Comparison of ENCODE assay signal across 8 mouse cellular contexts in the genomic region with DNA sequence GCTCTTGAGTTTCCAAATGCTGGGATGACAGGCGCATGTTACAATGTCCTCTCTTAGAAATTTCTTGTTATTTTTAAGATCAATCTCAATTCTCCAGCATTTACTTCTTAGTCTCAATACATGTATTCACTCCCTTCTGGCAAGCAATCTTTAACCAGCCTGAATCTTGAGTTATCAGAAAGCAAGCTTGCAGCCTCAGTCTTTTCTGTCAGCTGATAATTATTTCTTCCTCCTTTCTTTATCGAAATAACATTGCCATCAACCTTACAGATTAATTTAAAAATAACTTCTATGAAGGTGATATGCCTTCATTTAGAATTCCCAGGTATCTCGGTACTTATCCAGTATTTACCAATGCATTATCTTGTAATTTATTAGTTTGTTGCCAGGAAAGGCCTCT. TPM values are rescaled to one million over a fixed set of nuclear protein-coding genes. Genes with fewer than 3 reads are reported as not detected.
DNase-seq lines count a peak whose midpoint lies in the region; ATAC-seq and TF ChIP-seq lines count a peak whose summit lies in the region.

No protein-coding gene starts in this region.

- H3K27me3 ChIP-seq in forebrain, embryonic 10.5 days (ENCODE audit: poor library complexity, severe bottlenecking), result no peaks in the 10 kb centered on the region
- H3K27me3 ChIP-seq in limb, embryonic 11.5 days (ENCODE audit: control insufficient read depth, insufficient read depth, low read length), result no peaks in the 10 kb centered on the region
- 0 out of 2 replicates have a peak, but pooled peaks cover 2% of the 10 kb centered on the region for H3K27me3 ChIP-seq in neural tube, embryonic 14.5 days (ENCODE audit: control insufficient read depth, insufficient read depth, low read length)

- ATAC-seq in limb, embryonic 11.5 days (ENCODE audit: insufficient number of reproducible peaks, low FRiP score, low TSS enrichment, low read depth), result no peak
- ATAC-seq in neural tube, embryonic 14.5 days (ENCODE audit: low read depth), result no peak
- no peak for ATAC-seq in activated CD4-positive, CD25-positive, alpha-beta regulatory T cell, adult 4 months

- H3K4me3 ChIP-seq in layer of hippocampus, adult 2 months, result peak overlapping the region; percentile 96
- H3K4me3 ChIP-seq in forebrain, embryonic 10.5 days, result peak overlapping the region; percentile 95
- H3K4me3 ChIP-seq in limb, embryonic 11.5 days (ENCODE audit: low read depth, low read length), result no peak overlapping the region
- peak overlapping the region; percentile 100 for H3K4me3 ChIP-seq in neural tube, embryonic 14.5 days (ENCODE audit: low read depth, low read length)

- WGBS in forebrain, embryonic 10.5 days, result 81% methylated on average over 3 of the region's 3 CpGs
- 82% methylated on average over 3 of the region's 3 CpGs for WGBS in limb, embryonic 11.5 days
- 80% methylated on average over 3 of the region's 3 CpGs for WGBS in neural tube, embryonic 14.5 days

- H3K4me1 ChIP-seq in forebrain, embryonic 10.5 days, result peaks cover 20% of the 10 kb centered on the region
- H3K4me1 ChIP-seq in limb, embryonic 11.5 days (ENCODE audit: control insufficient read depth, insufficient read depth, low read length), result peaks cover 3% of the 10 kb centered on the region; the same call in 1 of the 2 replicates
- peaks cover 23% of the 10 kb centered on the region for H3K4me1 ChIP-seq in neural tube, embryonic 14.5 days (ENCODE audit: control insufficient read depth, insufficient read depth, low read length)

- TF ChIP-seq CTCF in layer of hippocampus, adult 2 months (conservative IDR thresholded peaks at IDR 0.05), result no peak

- no peak overlapping the region for H3K9ac ChIP-seq in limb, embryonic 11.5 days (ENCODE audit: low read length)
- peak overlapping the region; percentile 99; the same call in 1 of the 2 replicates for H3K9ac ChIP-seq in neural tube, embryonic 14.5 days (replicated peaks; ENCODE audit: low read depth, low read length)

- peak overlapping the region; percentile 88 for H3K27ac ChIP-seq in layer of hippocampus, adult 2 months
- peak overlapping the region; percentile 96 for H3K27ac ChIP-seq in forebrain, embryonic 10.5 days
- no peak overlapping the region; the same call in 1 of the 2 replicates for H3K27ac ChIP-seq in limb, embryonic 11.5 days (replicated peaks; ENCODE audit: low read depth, low read length)
- H3K27ac ChIP-seq in neural tube, embryonic 14.5 days (ENCODE audit: low read depth, low read length), result no peak overlapping the region; the same call in 1 of the 2 replicates

- no peaks in the 10 kb centered on the region for H3K9me3 ChIP-seq in forebrain, embryonic 10.5 days
- no peaks in the 10 kb centered on the region for H3K9me3 ChIP-seq in limb, embryonic 11.5 days (ENCODE audit: control insufficient read depth, low read length)
- H3K9me3 ChIP-seq in neural tube, embryonic 14.5 days (ENCODE audit: control insufficient read depth, low read length), result no peaks in the 10 kb centered on the region

- peak overlapping the region; percentile 38; the same call in 1 of the 2 replicates for H3K4me2 ChIP-seq in limb, embryonic 11.5 days (ENCODE audit: low read depth, severe bottlenecking)
- H3K4me2 ChIP-seq in neural tube, embryonic 14.5 days (ENCODE audit: low read depth, low read length), result peak overlapping the region; percentile 75

- no peak for DNase-seq in layer of hippocampus, adult 2 months (ENCODE audit: low spot score in 2 of 2)
- DNase-seq in layer of hippocampus, postnatal 36 days, result no peak
- DNase-seq in forebrain, embryonic 10.5 days (ENCODE audit: extremely low spot score, low spot score), result no peak
- no peak for DNase-seq in limb, embryonic 11.5 days (ENCODE audit: low spot score)
- no peak for DNase-seq in urinary bladder, postnatal 36 days (ENCODE audit: low spot score in 2 of 2)
- no peak for DNase-seq in Muller cell, postnatal 12 days (ENCODE audit: inconsistent ontology term)

- H3K36me3 ChIP-seq in forebrain, embryonic 10.5 days (replicated peaks), result no peaks in the 10 kb centered on the region
- H3K36me3 ChIP-seq in limb, embryonic 11.5 days (ENCODE audit: control insufficient read depth, insufficient read depth, low read length), result no peaks in the 10 kb centered on the region
- H3K36me3 ChIP-seq in neural tube, embryonic 14.5 days (ENCODE audit: control insufficient read depth, insufficient read depth, low read length), result no peaks in the 10 kb centered on the region

RNA-seq across cellular contexts. Expression of a gene that starts 0.7 kb away (rescaled TPM):
- total RNA-seq in layer of hippocampus, adult 2 months (2021), result 10 to 100 TPM; 39.0 to 49.8 TPM
- total RNA-seq in layer of hippocampus, postnatal 36 days (2021), result 10 to 100 TPM; 37.7 to 48.1 TPM
- polyA plus RNA-seq in forebrain, embryonic 10.5 days (2016; fragmentation: Nextera tagmentation; extraction: Ambion mirVana), result 25.9 and 27.0 TPM in 2 replicates
- 36.5 and 36.9 TPM in 2 replicates for polyA plus RNA-seq in limb, embryonic 11.5 days (2014; fragmentation: Nextera tagmentation; extraction: Ambion mirVana)
- polyA plus RNA-seq in neural tube, embryonic 14.5 days (2014; fragmentation: Nextera tagmentation; extraction: Ambion mirVana), result 27.2 and 28.1 TPM in 2 replicates
- 10 to 100 TPM; 20.0 to 31.8 TPM for polyA plus RNA-seq in activated CD4-positive, CD25-positive, alpha-beta regulatory T cell, adult 4 months (2017; shearing (Covaris generic))

Comparison
In these comparisons a context has a peak if more than half of its experiments do, and no peak if none do; other contexts are left out.
1. H3K27ac ChIP-seq: peak in layer of hippocampus, adult 2 months (single experiment) and forebrain, embryonic 10.5 days (single experiment); none in limb, embryonic 11.5 days (single experiment) and neural tube, embryonic 14.5 days (single experiment).